Mouse (Mus musculus): ENCODE data around the gene Rab1a. TPM values are rescaled to one million over a fixed set of nuclear protein-coding genes. Genes with fewer than 3 reads are reported as not detected.
A peak's percentile ranks its signal among the peaks of the same experiment; 100 is the strongest.

Rab1a gene
- total and polyA plus RNA-seq, 2 experiments from 2014 or later, result 108 to 312 TPM

DNA sequence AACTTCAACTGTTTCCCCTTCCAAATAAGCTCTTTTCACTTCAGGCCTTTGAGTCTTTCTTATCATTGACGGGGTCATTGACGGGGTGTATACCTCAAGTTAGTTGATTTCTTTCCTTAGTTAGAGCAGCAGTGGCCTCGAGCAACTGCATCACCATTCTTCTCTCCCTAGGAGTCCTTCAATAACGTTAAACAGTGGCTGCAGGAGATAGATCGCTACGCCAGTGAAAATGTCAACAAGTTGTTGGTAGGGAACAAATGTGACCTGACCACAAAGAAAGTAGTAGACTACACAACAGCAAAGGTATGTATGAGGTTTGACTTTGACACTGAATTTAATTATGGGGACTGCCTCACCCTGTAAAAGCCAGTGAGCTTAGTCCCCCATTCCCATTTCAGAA lies 23.0 kb downstream of the Rab1a start:
- no peak overlapping the region for H3K27ac ChIP-seq (ENCODE audit: low read depth, low read length)
- H3K9me3 ChIP-seq (ENCODE audit: low read length), result no peaks in the 10 kb centered on the region
- no peaks in the 10 kb centered on the region for H3K27me3 ChIP-seq (ENCODE audit: insufficient read depth, low read length)
- no peak for TF ChIP-seq CTCF (IDR thresholded peaks at IDR 0.05; ENCODE audit: low read depth)
- H3K4me3 ChIP-seq (ENCODE audit: low read depth, low read length), result no peak overlapping the region
- H3K4me2 ChIP-seq (ENCODE audit: low read depth), result no peak overlapping the region
- no peaks in the 10 kb centered on the region for H3K4me1 ChIP-seq (ENCODE audit: insufficient read depth)
- no peak overlapping the region for H3K9ac ChIP-seq
- ATAC-seq, result no peak
- DNase-seq, result no peak
- WGBS, result 77% methylated on average over 6 of the region's 6 CpGs
- H3K36me3 ChIP-seq (ENCODE audit: insufficient read depth), result peaks cover 61% of the 10 kb centered on the region

DNA sequence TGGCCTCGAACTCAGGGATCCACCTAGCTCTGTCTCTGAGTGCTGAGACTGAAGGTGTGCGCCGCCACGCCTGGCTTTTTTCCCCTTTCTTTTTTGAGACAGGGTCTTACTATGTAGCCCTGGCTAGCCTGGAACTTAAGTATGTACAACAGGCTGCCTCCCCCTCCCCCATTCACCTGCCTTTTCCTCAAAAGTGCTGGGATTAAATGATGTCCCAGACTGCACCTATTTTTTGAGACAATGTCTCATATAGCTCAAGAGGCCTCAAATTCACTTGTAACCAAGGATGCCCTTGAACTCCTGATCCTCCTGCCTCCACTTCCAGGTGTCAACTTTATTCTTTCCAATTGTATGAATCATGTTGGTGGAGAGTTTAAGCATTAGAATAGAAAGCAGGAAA lies 24.7 kb downstream of the Rab1a start:
- H3K9ac ChIP-seq, result no peak overlapping the region
- H3K4me3 ChIP-seq (ENCODE audit: low read depth, low read length), result no peak overlapping the region
- peaks cover 73% of the 10 kb centered on the region for H3K36me3 ChIP-seq (ENCODE audit: insufficient read depth)
- no peak for TF ChIP-seq CTCF (IDR thresholded peaks at IDR 0.05; ENCODE audit: low read depth)
- no peaks in the 10 kb centered on the region for H3K27me3 ChIP-seq (ENCODE audit: insufficient read depth, low read length)
- no peaks in the 10 kb centered on the region for H3K4me1 ChIP-seq (ENCODE audit: insufficient read depth)
- no peak for ATAC-seq
- 95% methylated on average over 4 of the region's 4 CpGs for WGBS
- H3K4me2 ChIP-seq (ENCODE audit: low read depth), result no peak overlapping the region
- no peak overlapping the region for H3K27ac ChIP-seq (ENCODE audit: low read depth, low read length)
- H3K9me3 ChIP-seq (ENCODE audit: low read length), result no peaks in the 10 kb centered on the region
- no peak for DNase-seq

DNA sequence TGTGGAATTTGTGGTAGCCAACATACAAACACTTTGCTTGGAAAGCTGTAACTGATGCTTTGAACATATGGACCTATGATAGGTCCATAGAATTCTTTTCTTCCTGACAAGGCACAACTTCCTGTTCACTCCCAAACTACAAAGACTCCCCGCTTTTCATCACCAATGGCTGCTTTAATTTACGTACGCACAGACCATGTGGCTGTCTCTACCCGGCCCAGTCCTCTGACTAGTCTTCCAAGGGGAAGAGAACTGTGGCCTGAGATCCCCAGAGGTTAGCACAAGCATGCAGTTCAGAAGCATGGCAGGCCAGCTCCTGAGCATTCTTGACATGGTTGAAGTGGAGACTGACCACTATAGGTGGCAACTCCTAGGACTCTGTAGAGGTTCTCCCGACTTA lies 27.4 kb downstream of the Rab1a start:
- DNase-seq (no peak), ATAC-seq (no peak)
- Histone ChIP-seq H3K9ac (no peak overlapping the region), H3K36me3 (ENCODE audit: insufficient read depth) (peaks cover 62% of the 10 kb centered on the region), H3K27me3 (ENCODE audit: insufficient read depth, low read length) (no peaks in the 10 kb centered on the region), H3K4me3 (ENCODE audit: low read depth, low read length) (no peak overlapping the region), H3K27ac (ENCODE audit: low read depth, low read length) (no peak overlapping the region), H3K4me2 (ENCODE audit: low read depth) (no peak overlapping the region), H3K4me1 (ENCODE audit: insufficient read depth) (no peaks in the 10 kb centered on the region), H3K9me3 (ENCODE audit: low read length) (no peaks in the 10 kb centered on the region)
- 84% methylated on average over 5 of the region's 5 CpGs for WGBS
- TF ChIP-seq CTCF (IDR thresholded peaks at IDR 0.05; ENCODE audit: low read depth), result no peak

DNA sequence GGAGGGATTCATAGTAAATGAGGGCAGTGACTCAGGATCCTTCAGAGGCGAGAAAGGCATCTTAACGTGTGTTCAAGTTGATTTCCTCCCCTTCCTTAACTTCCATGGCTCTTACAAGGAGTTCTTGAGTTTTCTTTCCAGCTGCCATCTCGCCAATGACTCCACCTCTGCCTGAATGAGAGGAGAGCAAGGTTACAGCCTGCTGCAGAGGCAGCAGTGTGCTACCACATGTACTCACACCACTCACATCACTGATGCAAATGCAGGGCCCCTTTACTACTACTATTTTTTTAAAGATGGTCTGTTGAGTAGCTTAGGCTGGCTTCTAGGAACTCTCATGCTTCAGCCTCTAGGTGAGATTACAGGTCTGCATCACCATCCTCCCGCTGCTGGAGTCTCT lies 28.1 kb downstream of the Rab1a start:
- no peak for ATAC-seq
- no peaks in the 10 kb centered on the region for H3K27me3 ChIP-seq (ENCODE audit: insufficient read depth, low read length)
- WGBS, result 85% methylated on average over 4 of the region's 4 CpGs
- no peak overlapping the region for H3K27ac ChIP-seq (ENCODE audit: low read depth, low read length)
- no peak for TF ChIP-seq CTCF (IDR thresholded peaks at IDR 0.05; ENCODE audit: low read depth)
- H3K36me3 ChIP-seq (ENCODE audit: insufficient read depth), result peaks cover 57% of the 10 kb centered on the region
- no peak overlapping the region for H3K9ac ChIP-seq
- no peak overlapping the region for H3K4me2 ChIP-seq (ENCODE audit: low read depth)
- no peak for DNase-seq
- H3K4me1 ChIP-seq (ENCODE audit: insufficient read depth), result no peaks in the 10 kb centered on the region
- no peak overlapping the region for H3K4me3 ChIP-seq (ENCODE audit: low read depth, low read length)
- H3K9me3 ChIP-seq (ENCODE audit: low read length), result no peaks in the 10 kb centered on the region

DNA sequence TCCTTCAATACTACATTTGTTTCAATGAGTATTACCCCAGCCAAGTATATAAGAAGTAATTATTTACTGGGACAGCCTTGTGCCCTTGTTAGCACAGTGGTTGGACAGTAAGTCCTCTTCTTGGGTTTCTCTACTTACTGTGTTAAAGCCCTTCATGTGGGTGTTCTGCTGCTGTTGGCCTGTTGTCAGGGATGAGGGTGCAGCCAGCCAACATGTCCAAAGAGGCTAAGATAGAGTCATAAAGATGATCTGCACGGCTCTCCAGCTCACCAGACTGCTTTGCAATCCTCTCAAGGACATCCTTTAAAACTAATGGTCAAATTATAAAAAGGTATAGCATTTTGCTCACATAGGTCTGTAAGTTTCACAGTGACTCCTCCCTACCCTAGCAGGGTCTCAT lies 29.1 kb downstream of the Rab1a start:
- Histone ChIP-seq H3K4me2 (ENCODE audit: low read depth) (no peak overlapping the region), H3K36me3 (ENCODE audit: insufficient read depth) (peaks cover 60% of the 10 kb centered on the region), H3K27ac (ENCODE audit: low read depth, low read length) (no peak overlapping the region), H3K9me3 (ENCODE audit: low read length) (no peaks in the 10 kb centered on the region), H3K27me3 (ENCODE audit: insufficient read depth, low read length) (no peaks in the 10 kb centered on the region), H3K4me1 (ENCODE audit: insufficient read depth) (no peaks in the 10 kb centered on the region), H3K9ac (no peak overlapping the region), H3K4me3 (ENCODE audit: low read depth, low read length) (no peak overlapping the region)
- no peak for TF ChIP-seq CTCF (IDR thresholded peaks at IDR 0.05; ENCODE audit: low read depth)
- ATAC-seq (no peak), DNase-seq (no peak)
- 91% methylated on average over 1 of the region's 1 CpGs for WGBS

DNA sequence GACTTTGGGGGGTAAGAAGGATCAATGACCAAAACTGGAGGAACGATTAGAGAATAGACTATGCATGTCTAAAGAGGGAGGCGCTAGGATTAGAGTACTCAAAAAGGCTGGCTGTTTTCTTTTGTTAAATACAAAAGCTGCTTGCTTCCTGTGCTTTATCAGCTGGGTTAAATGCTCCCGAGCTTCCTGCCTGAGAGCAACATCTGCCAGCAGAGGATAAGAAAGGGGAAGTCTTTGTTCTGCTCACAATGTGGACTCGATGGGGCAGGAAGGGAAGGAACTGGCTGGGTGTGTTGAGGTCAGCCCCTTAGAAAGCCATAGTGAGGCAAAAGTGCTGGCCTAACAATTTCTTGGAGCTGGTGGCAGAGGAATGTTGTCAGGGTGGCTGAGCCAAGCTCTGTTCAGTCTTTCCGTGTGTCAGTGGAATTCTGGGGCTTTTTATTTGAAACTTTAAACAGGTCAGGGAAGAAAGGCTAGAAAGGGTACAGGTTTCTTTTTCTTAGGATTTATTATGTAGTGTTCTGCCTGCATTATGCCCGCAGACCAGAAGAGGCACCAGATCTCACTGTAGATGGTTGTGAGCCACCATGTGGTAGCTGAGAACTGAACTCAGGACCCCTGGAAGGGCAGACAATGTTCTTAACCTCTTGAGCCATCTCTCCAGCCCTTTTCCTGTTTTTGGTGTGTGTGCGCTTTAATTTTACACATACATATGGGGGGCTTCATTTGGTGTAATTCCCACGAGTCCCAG lies 30.1 kb downstream of the Rab1a start:
- TF ChIP-seq CTCF (IDR thresholded peaks at IDR 0.05; ENCODE audit: low read depth), result peak; percentile 37; the same call in 1 of the 2 replicates
- H3K9me3 ChIP-seq (ENCODE audit: low read length), result no peaks in the 10 kb centered on the region
- WGBS, result 34% methylated on average over 8 of the region's 8 CpGs
- H3K4me3 ChIP-seq (ENCODE audit: low read depth, low read length), result no peak overlapping the region
- no peak overlapping the region for H3K9ac ChIP-seq
- DNase-seq (no peak), ATAC-seq (peak; percentile 40; the same call in 1 of the 2 replicates)
- peaks cover 58% of the 10 kb centered on the region for H3K36me3 ChIP-seq (ENCODE audit: insufficient read depth)
- H3K27me3 ChIP-seq (ENCODE audit: insufficient read depth, low read length), result no peaks in the 10 kb centered on the region
- no peak overlapping the region for H3K27ac ChIP-seq (ENCODE audit: low read depth, low read length)
- no peak overlapping the region for H3K4me2 ChIP-seq (ENCODE audit: low read depth)
- no peaks in the 10 kb centered on the region for H3K4me1 ChIP-seq (ENCODE audit: insufficient read depth)

DNA sequence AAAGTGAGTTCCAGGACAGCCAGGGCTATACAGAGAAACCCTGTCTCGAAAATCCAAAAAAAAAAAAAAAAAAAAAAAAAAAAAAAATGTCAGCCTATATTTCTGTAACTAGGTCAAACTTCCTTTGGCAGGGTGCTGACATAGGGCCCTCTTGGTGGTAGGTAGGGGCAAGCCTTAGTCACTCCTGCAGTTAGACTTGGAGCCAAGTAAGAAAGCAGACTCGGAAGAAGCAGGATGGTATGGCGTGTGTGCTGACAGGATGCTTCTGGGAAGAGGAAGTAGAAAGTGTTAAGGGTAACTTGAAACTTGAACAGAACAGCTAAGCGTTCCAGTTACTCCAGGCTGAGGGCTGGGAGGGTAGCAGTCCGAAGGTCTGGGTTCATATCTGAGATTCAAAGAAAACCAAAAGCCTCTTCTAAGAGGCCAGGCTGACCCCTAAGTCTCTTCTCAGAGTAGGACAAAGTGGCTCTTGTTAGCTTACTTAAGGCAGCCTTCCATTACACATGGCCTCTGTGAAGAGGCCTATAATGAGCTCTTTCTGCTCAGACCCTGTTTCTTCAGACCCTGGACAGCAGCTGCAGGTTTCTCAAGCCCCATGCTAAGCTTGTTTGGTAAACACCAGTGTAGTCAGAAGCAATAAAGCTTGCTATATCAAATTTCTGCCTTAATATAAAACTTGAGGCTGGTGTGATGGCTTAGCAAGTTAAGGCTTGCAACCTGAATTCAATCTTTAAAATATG lies 31.0 kb downstream of the Rab1a start:
- Histone ChIP-seq H3K4me3 (ENCODE audit: low read depth, low read length) (no peak overlapping the region), H3K27me3 (ENCODE audit: insufficient read depth, low read length) (no peaks in the 10 kb centered on the region), H3K36me3 (ENCODE audit: insufficient read depth) (peaks cover 66% of the 10 kb centered on the region), H3K4me1 (ENCODE audit: insufficient read depth) (no peaks in the 10 kb centered on the region), H3K9me3 (ENCODE audit: low read length) (no peaks in the 10 kb centered on the region), H3K4me2 (ENCODE audit: low read depth) (no peak overlapping the region), H3K9ac (no peak overlapping the region), H3K27ac (ENCODE audit: low read depth, low read length) (no peak overlapping the region)
- ATAC-seq, result peak; percentile 42
- 74% methylated on average over 5 of the region's 5 CpGs for WGBS
- DNase-seq, result no peak
- no peak for TF ChIP-seq CTCF (IDR thresholded peaks at IDR 0.05; ENCODE audit: low read depth)
